Mouse (Mus musculus) liver, adult 2 months (tissue): ENCODE measurements around the gene Dzip1l.

Experiments
- CTCF ChIP-seq: fragments of 200-500 bp; IDR thresholded peaks from 2 replicates; pipeline ENCODE4 v1.5.1; 2011; ENCODE audit warnings: low read depth, low read length, control low read depth
- POLR2A ChIP-seq: fragments of 200-500 bp; IDR thresholded peaks from 2 replicates; pipeline ENCODE4 v1.6.1; 2011; ENCODE audit warnings: low read length, control low read depth; ENCODE audit not compliant: insufficient read depth; ENCODE audit errors: extremely low read depth

- no peak for TF ChIP-seq CTCF
- no peak for TF ChIP-seq POLR2A
Observed at GRCm38 (mm10) chr9:99612202-99612601, 17.1 kb upstream of the Dzip1l start, which contains the start of gene A4gnt.
